Mouse (Mus musculus) testis, adult 2 months (tissue): ENCODE data around the gene Rad9b.

Source experiments
- CTCF ChIP-seq: fragments of 200-500 bp; IDR thresholded peaks from 2 replicates; pipeline ENCODE4 v1.5.1; 2012; ENCODE audit warnings: low read depth, mild to moderate bottlenecking, inconsistent platforms, low read length, moderate library complexity; ENCODE audit not compliant: control insufficient read depth, insufficient read depth, insufficient replicate concordance
- POLR2A ChIP-seq: fragments of 200-500 bp; IDR thresholded peaks from 2 replicates; pipeline ENCODE4 v1.6.1; 2012; ENCODE audit warnings: low read depth, mild to moderate bottlenecking, inconsistent platforms, low read length, moderate library complexity; ENCODE audit not compliant: control insufficient read depth

GRCm38 (mm10) chr5:122280422-122280826, 73.6 kb downstream of the Rad9b start:
- TF ChIP-seq CTCF (no peak), POLR2A (no peak)
